Mouse (Mus musculus): Measurements from ENCODE around the gene Nxpe5.
"Not testable (repeated sequence)": the region's sequence is repeated elsewhere in the genome, so short reads cannot be mapped to it uniquely, and the experiment has no call there.

Nxpe5 gene

GRCm38 (mm10) chr5:138225700-138226099, at the start of gene Nxpe5:
TSS of gene Nxpe5 (plus strand) at chr5:138225898.
- DNase-seq (ENCODE audit: extremely low spot score, low read depth, low spot score) = no peak

GRCm38 (mm10) chr5:138186950-138187638, 38.6 kb upstream of the Nxpe5 start, which contains the start of the genes Taf6 and Cnpy4:
TSS of gene Taf6 (minus strand) at chr5:138187451.
TSS of gene Cnpy4 (plus strand) at chr5:138187485.
- DNase-seq (ENCODE audit: extremely low spot score, low read depth, low spot score) = peak; percentile 94

GRCm38 (mm10) chr5:138187661-138188306, 37.9 kb upstream of the Nxpe5 start:
- DNase-seq (ENCODE audit: extremely low spot score, low read depth, low spot score) = peak; percentile 82

- peak; percentile 94 for DNase-seq (ENCODE audit: extremely low spot score, low read depth, low spot score)
These were observed 31.6 kb upstream of the Nxpe5 start, which contains the start of gene Mblac1 for GRCm38 (mm10) chr5:138193771-138194727. TSS of gene Mblac1 (plus strand) at chr5:138194314.

GRCm38 (mm10) chr5:138194755-138195345, 30.8 kb upstream of the Nxpe5 start:
- no peak for DNase-seq (ENCODE audit: extremely low spot score, low read depth, low spot score)

GRCm38 (mm10) chr5:138195463-138195862, 30.2 kb upstream of the Nxpe5 start:
- no peak for DNase-seq (ENCODE audit: extremely low spot score, low read depth, low spot score)

GRCm38 (mm10) chr5:138199576-138199975, 26.1 kb upstream of the Nxpe5 start:
- DNase-seq (ENCODE audit: extremely low spot score, low read depth, low spot score) = no peak

- no peak for DNase-seq (ENCODE audit: extremely low spot score, low read depth, low spot score)
These were observed 23.6 kb upstream of the Nxpe5 start for GRCm38 (mm10) chr5:138202086-138202485.

- no peak for DNase-seq (ENCODE audit: extremely low spot score, low read depth, low spot score)
These were observed 18.4 kb upstream of the Nxpe5 start for GRCm38 (mm10) chr5:138207253-138207652.

GRCm38 (mm10) chr5:138207873-138208272, 17.8 kb upstream of the Nxpe5 start:
- no peak for DNase-seq (ENCODE audit: extremely low spot score, low read depth, low spot score)

- DNase-seq (ENCODE audit: extremely low spot score, low read depth, low spot score) = not testable (repeated sequence)
These were observed 9.1 kb upstream of the Nxpe5 start for GRCm38 (mm10) chr5:138216632-138217031.

- no peak for DNase-seq (ENCODE audit: extremely low spot score, low read depth, low spot score)
These were observed 5.8 kb upstream of the Nxpe5 start for GRCm38 (mm10) chr5:138219864-138220263.

- peak; percentile 20 for DNase-seq (ENCODE audit: extremely low spot score, low read depth, low spot score)
These were observed 3.6 kb upstream of the Nxpe5 start for GRCm38 (mm10) chr5:138222111-138222510.

- DNase-seq (ENCODE audit: extremely low spot score, low read depth, low spot score) = no peak
These were observed 2.4 kb upstream of the Nxpe5 start for GRCm38 (mm10) chr5:138223287-138223686.

GRCm38 (mm10) chr5:138226491-138226890, 793 bp downstream of the Nxpe5 start:
- DNase-seq (ENCODE audit: extremely low spot score, low read depth, low spot score) = no peak

GRCm38 (mm10) chr5:138227367-138227766, 1.7 kb downstream of the Nxpe5 start:
- no peak for DNase-seq (ENCODE audit: extremely low spot score, low read depth, low spot score)

GRCm38 (mm10) chr5:138228026-138228425, 2.3 kb downstream of the Nxpe5 start:
- no peak for DNase-seq (ENCODE audit: extremely low spot score, low read depth, low spot score)

GRCm38 (mm10) chr5:138229511-138229910, 3.8 kb downstream of the Nxpe5 start:
- no peak for DNase-seq (ENCODE audit: extremely low spot score, low read depth, low spot score)

GRCm38 (mm10) chr5:138233778-138234177, 8.1 kb downstream of the Nxpe5 start:
- DNase-seq (ENCODE audit: extremely low spot score, low read depth, low spot score) = no peak

GRCm38 (mm10) chr5:138234224-138234623, 8.5 kb downstream of the Nxpe5 start:
- DNase-seq (ENCODE audit: extremely low spot score, low read depth, low spot score) = no peak

GRCm38 (mm10) chr5:138241511-138241910, 15.8 kb downstream of the Nxpe5 start:
- no peak for DNase-seq (ENCODE audit: extremely low spot score, low read depth, low spot score)
